Comparison of ENCODE assay signal across 16 mouse cellular contexts in the genomic region with DNA sequence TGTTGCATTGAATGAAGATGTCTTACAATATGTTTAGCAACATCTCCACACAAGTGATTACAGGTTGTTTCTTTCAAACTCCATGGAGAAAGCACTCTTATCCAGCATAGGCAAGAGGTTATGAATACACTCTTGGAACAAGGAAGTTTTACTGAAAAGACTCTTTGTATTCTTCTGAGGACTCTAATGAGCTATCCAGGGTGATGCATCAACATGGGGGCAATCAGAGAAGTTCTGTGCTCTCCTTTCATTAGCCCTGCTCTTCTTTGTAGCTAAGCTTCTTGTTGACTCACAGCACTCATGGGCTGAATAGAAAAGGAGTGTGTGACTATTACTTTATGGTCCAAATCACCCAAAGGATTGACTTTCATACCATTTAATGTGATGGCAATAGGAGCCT.
"Had no signal": no experiment of that assay in that cellular context is flagged by ENCODE, and none has a peak within 500 bp of the region (broad histone marks: within the 10 kb centered on the region; RNA-seq: fewer than 3 reads in every experiment).

No protein-coding gene starts in this region.

- H3K27ac ChIP-seq: neural tube, embryonic 12.5 days; neural tube, embryonic 13.5 days; neural tube, embryonic 15.5 days; stomach, embryonic 15.5 days; stomach, postnatal 0 days had no signal

- H3K27me3 ChIP-seq: neural tube, embryonic 12.5 days; neural tube, embryonic 13.5 days; neural tube, embryonic 15.5 days; stomach, embryonic 15.5 days had no signal

- H3K9me3 ChIP-seq: neural tube, embryonic 12.5 days; neural tube, embryonic 13.5 days; neural tube, embryonic 15.5 days; stomach, embryonic 15.5 days had no signal

- H3K4me1 ChIP-seq: neural tube, embryonic 12.5 days; neural tube, embryonic 15.5 days; stomach, embryonic 15.5 days had no signal

- H3K4me2 ChIP-seq: neural tube, embryonic 12.5 days; neural tube, embryonic 13.5 days; neural tube, embryonic 15.5 days; stomach, embryonic 15.5 days had no signal

- H3K9ac ChIP-seq: neural tube, embryonic 12.5 days; neural tube, embryonic 13.5 days; neural tube, embryonic 15.5 days; stomach, embryonic 15.5 days had no signal

- H3K4me3 ChIP-seq: neural tube, embryonic 12.5 days; neural tube, embryonic 13.5 days; neural tube, embryonic 15.5 days; stomach, embryonic 15.5 days had no signal

- H3K36me3 ChIP-seq: neural tube, embryonic 12.5 days; neural tube, embryonic 13.5 days; neural tube, embryonic 15.5 days; stomach, embryonic 15.5 days had no signal

- DNase-seq: retina, postnatal 1 day; right cerebral cortex, adult 18-20 months; right cerebral cortex, postnatal 14 days; right cerebral cortex, postnatal 25 days; right cerebral cortex, postnatal 4 days; spleen, adult 18-20 months; thymus, adult 18-20 months; thymus, adult 2 months; thymus, postnatal 14 days; thymus, postnatal 36 days; thymus, postnatal 4 days had no signal
